Mouse (Mus musculus): ENCODE measurements around the gene Trak1. TPM values are rescaled to one million over a fixed set of nuclear protein-coding genes. Genes with fewer than 3 reads are reported as not detected.

Trak1 gene
- polyA plus RNA-seq (2014; fragmentation: Illumina TruSeq; extraction: RNeasy Lipid Tissue Mini Kit (QIAGEN cat#74804); ENCODE audit: low read depth, low replicate concordance): 58.0 TPM

GRCm38 (mm10) chr9:121297171-121298064 is at the start of gene Trak1:
TSS of gene Trak1 (plus strand) at chr9:121297502.

DNA sequence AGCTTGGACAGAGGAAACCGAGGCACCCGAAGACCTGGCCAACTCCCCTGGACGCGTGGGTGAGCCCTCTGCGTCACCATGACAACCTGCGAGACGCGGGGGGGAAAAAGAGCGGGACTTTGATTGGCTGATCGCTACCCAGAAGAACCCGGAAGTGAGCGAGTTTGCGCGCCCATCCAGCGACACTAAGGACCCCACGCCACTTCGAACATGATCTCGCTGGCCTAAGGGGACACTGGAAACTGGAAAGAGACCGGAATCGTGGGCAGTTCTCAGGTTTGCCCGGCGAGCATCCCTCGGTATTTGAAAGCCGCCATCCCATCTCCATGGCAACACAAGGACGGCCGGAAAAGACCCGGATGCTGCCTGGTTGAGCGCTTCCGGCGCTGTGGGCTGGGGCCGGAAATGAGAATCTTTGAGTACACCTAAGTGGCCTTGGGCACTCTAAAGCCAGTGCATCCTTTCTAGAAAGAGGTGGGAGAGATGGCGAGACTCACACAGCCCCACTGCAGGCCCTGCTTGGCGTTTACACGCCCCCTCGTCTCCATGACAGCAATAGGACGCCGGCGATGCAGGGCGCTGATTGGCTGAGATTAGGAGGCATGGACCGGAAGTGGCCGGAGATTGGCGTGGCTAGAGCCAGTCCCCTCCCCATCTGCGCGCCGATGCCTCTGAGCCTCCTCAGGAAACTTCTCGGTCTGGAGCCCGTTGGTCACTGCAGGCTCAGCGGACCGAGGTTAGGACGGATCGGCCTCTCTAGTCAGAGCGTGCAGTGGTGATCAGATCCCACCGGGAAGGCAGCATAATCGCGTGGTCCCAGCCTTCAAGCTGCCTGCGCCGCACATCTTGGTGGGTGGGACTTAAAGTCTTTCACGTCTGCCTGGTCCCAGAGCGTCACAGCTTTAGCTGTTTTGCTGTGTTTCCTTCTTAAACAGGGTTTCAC is 19.9 kb upstream of the Trak1 start, which contains the start of gene Ulk4:
TSS of gene Ulk4 (minus strand) at position 80 of the 943 bp plus-strand sequence.

GRCm38 (mm10) chr9:121495529-121495928 is 198.2 kb downstream of the Trak1 start, which contains the start of gene Cck:
TSS of gene Cck (minus strand) at chr9:121495694.

Other genes starting within 250 kb of the Trak1 start
- 0.13 TPM for gene Ulk4, start 20.3 kb upstream of the Trak1 start, polyA plus RNA-seq (2014; fragmentation: Illumina TruSeq; extraction: RNeasy Lipid Tissue Mini Kit (QIAGEN cat#74804); ENCODE audit: low read depth, low replicate concordance)
- 1.3 TPM for gene Cck, start 198.2 kb downstream of the Trak1 start, polyA plus RNA-seq (2014; fragmentation: Illumina TruSeq; extraction: RNeasy Lipid Tissue Mini Kit (QIAGEN cat#74804); ENCODE audit: low read depth, low replicate concordance)